Comparison of ENCODE assay signal across 8 mouse cellular contexts in the genomic region with DNA sequence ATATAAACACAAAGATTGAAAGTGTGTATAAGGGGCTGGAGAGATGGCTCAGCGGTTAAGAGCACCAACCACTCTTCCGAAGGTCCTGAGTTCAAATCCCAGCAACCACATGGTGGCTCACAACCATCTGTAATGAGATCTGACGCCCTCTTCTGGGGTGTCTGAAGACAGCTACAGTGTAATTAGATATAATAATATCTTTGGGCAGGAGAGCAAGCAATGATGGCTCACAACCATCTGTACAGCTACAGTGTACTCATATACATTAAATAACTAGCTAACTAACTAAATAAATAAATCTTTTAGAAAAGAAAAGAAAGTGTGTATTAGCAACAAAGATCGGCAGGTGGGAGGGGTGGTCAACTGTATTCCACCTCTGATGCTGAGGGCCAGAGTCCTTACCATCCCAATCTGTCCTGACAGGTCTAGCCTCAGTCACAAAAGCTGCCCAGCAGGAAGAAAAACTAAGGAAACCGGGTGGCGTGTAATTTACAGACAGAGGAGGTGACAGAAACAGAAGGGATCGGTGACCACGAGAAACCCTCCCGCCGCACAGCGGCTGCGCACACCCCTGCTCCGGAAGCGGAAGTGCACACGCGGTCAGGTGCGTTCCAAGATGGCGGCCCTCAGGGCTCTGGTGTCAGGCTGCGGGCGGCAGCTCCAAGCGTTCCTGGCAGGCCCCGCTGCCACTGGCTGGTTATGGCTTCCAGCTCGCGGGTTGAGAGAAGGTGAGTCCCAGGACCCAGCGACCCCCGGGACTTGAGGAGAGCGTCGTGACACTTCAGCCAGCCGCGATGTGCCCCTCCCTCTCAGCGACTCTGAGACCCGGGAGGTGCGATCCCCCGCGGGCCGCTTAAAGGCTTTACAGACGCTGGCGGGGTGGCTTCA. TPM values are rescaled to one million over a fixed set of nuclear protein-coding genes. Genes with fewer than 3 reads are reported as not detected.
DNase-seq lines count a peak whose midpoint lies in the region; ATAC-seq and TF ChIP-seq lines count a peak whose summit lies in the region.

A gene (plus strand): TSS at position 585 of the 888 bp plus-strand sequence.

- TF ChIP-seq POLR2A in CH12.LX (IDR thresholded peaks at IDR 0.05; ENCODE audit: low read depth, low read length): peak; percentile 98

- H3K27ac ChIP-seq in CH12.LX (ENCODE audit: insufficient read depth, low read depth): no peak within 1 kb of the TSS
- peak within 1 kb of the TSS; percentile 79 for H3K27ac ChIP-seq in forebrain, embryonic 12.5 days
- peak within 1 kb of the TSS; percentile 62 for H3K27ac ChIP-seq in heart, postnatal 0 days (ENCODE audit: low read depth)
- H3K27ac ChIP-seq in liver, postnatal 0 days (ENCODE audit: low read depth): peak within 1 kb of the TSS; percentile 37; the same call in 1 of the 2 replicates
- H3K27ac ChIP-seq in neural tube, embryonic 14.5 days (ENCODE audit: low read depth, low read length): peak within 1 kb of the TSS; percentile 75

- H3K4me3 ChIP-seq in CH12.LX (replicated peaks in 1 of 3; ENCODE audit: low read depth in 2 of 3, low read length in 2 of 3, poor library complexity in 1 of 3): peak within 1 kb of the TSS; percentile 61 to 84 (median 77)
- peak within 1 kb of the TSS; percentile 92 for H3K4me3 ChIP-seq in forebrain, embryonic 12.5 days (replicated peaks)
- H3K4me3 ChIP-seq in heart, postnatal 0 days (ENCODE audit: low read depth, low read length): peak within 1 kb of the TSS; percentile 89
- peak within 1 kb of the TSS; percentile 84 for H3K4me3 ChIP-seq in liver, postnatal 0 days (ENCODE audit: low read depth, low read length)
- peak within 1 kb of the TSS; percentile 61 for H3K4me3 ChIP-seq in neural tube, embryonic 14.5 days (ENCODE audit: low read depth, low read length)

- TF ChIP-seq EP300 in CH12.LX (IDR thresholded peaks at IDR 0.05; ENCODE audit: low read length): no peak
- 0 out of 2 replicates have a peak, but pooled peaks have one; percentile 58 for TF ChIP-seq EP300 in heart, postnatal 0 days (IDR thresholded peaks at IDR 0.05; ENCODE audit: low read depth)
- TF ChIP-seq EP300 in liver, postnatal 0 days (IDR thresholded peaks at IDR 0.05; ENCODE audit: low read depth): no peak

- H3K4me2 ChIP-seq in CH12.LX (ENCODE audit: insufficient read depth, low read depth, poor library complexity, severe bottlenecking): peak within 1 kb of the TSS; percentile 89
- peak within 1 kb of the TSS; percentile 89 for H3K4me2 ChIP-seq in forebrain, embryonic 12.5 days
- peak within 1 kb of the TSS; percentile 81 for H3K4me2 ChIP-seq in heart, postnatal 0 days (ENCODE audit: low read depth, low read length)
- peak within 1 kb of the TSS; percentile 97 for H3K4me2 ChIP-seq in liver, postnatal 0 days (ENCODE audit: low read depth, low read length)
- H3K4me2 ChIP-seq in neural tube, embryonic 14.5 days (ENCODE audit: low read depth, low read length): peak within 1 kb of the TSS; percentile 88

- dilution Hi-C loops in CH12.LX (cut with MboI; ENCODE audit: extremely low pct_ligation_motif_present, extremely low pct_unique_long_range_greater_than_20kb, low sequenced_read_pairs): no loop called here

- TF ChIP-seq CTCF in CH12.LX (conservative IDR thresholded peaks at IDR 0.05 in 1 of 2, IDR thresholded peaks at IDR 0.05 in 1 of 2; ENCODE audit: low read depth in 2 of 2, low read length in 2 of 2): peak in 1 of 2 experiments; percentile 25; a peak in 2 of 4 replicates
- TF ChIP-seq CTCF in heart, postnatal 0 days (IDR thresholded peaks at IDR 0.05; ENCODE audit: low read depth): no peak
- no peak for TF ChIP-seq CTCF in liver, postnatal 0 days (IDR thresholded peaks at IDR 0.05; ENCODE audit: low read depth)

- DNase-seq in CH12.LX (ENCODE audit: extremely low read depth): peak; percentile 84
- DNase-seq in c-Kit-positive CD71-positive TER-119-negative erythroid progenitor cells, embryonic 14.5 days (ENCODE audit: low read depth): peak; percentile 76
- DNase-seq in heart, postnatal 0 days (ENCODE audit: low spot score): peak; percentile 84
- DNase-seq in large intestine, adult 2 months (ENCODE audit: low read depth, low spot score): peak; percentile 64
- DNase-seq in liver, postnatal 0 days: peak; percentile 86
- peak; percentile 88 for DNase-seq in testis, postnatal 10 days (ENCODE audit: low spot score)

- in situ Hi-C loops in CH12.LX (cut with MboI; ENCODE audit: low pct_ligation_motif_present, low pct_unique_long_range_greater_than_20kb, low sequenced_read_pairs): loop anchor here (10.0 kb wide), 1 partner anchor 376 kb away; a partner anchor contains a TSS

- peak within 1 kb of the TSS; percentile 93 for H3K9ac ChIP-seq in CH12.LX (ENCODE audit: insufficient read depth, low read depth)
- H3K9ac ChIP-seq in forebrain, embryonic 12.5 days: peak within 1 kb of the TSS; percentile 82
- peak within 1 kb of the TSS; percentile 82 for H3K9ac ChIP-seq in heart, postnatal 0 days (replicated peaks; ENCODE audit: low read depth, low read length)
- peak within 1 kb of the TSS; percentile 67 for H3K9ac ChIP-seq in liver, postnatal 0 days (replicated peaks)
- peak within 1 kb of the TSS; percentile 70 for H3K9ac ChIP-seq in neural tube, embryonic 14.5 days (replicated peaks; ENCODE audit: low read depth, low read length)

- H3K9me3 ChIP-seq in CH12.LX (replicated peaks; ENCODE audit: low read length): no peaks in the 10 kb centered on the region
- H3K9me3 ChIP-seq in forebrain, embryonic 12.5 days: no peaks in the 10 kb centered on the region
- H3K9me3 ChIP-seq in heart, postnatal 0 days (replicated peaks; ENCODE audit: control insufficient read depth, low read length): no peaks in the 10 kb centered on the region
- H3K9me3 ChIP-seq in liver, postnatal 0 days (ENCODE audit: low read length): no peaks in the 10 kb centered on the region
- H3K9me3 ChIP-seq in neural tube, embryonic 14.5 days (ENCODE audit: control insufficient read depth, low read length): no peaks in the 10 kb centered on the region

- ATAC-seq in forebrain, embryonic 12.5 days (ENCODE audit: low FRiP score): peak; percentile 97
- ATAC-seq in heart, postnatal 0 days (ENCODE audit: insufficient read depth, low read depth): peak; percentile 96
- ATAC-seq in liver, postnatal 0 days: peak; percentile 98
- peak; percentile 98 for ATAC-seq in neural tube, embryonic 14.5 days (ENCODE audit: low read depth)

- WGBS in forebrain, embryonic 12.5 days: 6% methylated on average over 38 of the region's 38 CpGs
- 5% methylated on average over 38 of the region's 38 CpGs for WGBS in heart, postnatal 0 days
- WGBS in large intestine, adult 2 months: 5% methylated on average over 38 of the region's 38 CpGs
- WGBS in liver, postnatal 0 days (ENCODE audit: insufficient replicate concordance): 7% methylated on average over 38 of the region's 38 CpGs
- 7% methylated on average over 38 of the region's 38 CpGs for WGBS in neural tube, embryonic 14.5 days

- peaks cover 2 to 18% of the 10 kb centered on the region in 2 experiments; a peak in 2 of 4 replicates for H3K4me1 ChIP-seq in CH12.LX (ENCODE audit: control insufficient read depth in 1 of 2, insufficient read depth in 2 of 2)
- H3K4me1 ChIP-seq in forebrain, embryonic 12.5 days: peaks cover 12% of the 10 kb centered on the region
- H3K4me1 ChIP-seq in heart, postnatal 0 days (ENCODE audit: control insufficient read depth, insufficient read depth): peaks cover 8% of the 10 kb centered on the region
- peaks cover 15% of the 10 kb centered on the region for H3K4me1 ChIP-seq in liver, postnatal 0 days (ENCODE audit: insufficient read depth)
- H3K4me1 ChIP-seq in neural tube, embryonic 14.5 days (ENCODE audit: control insufficient read depth, insufficient read depth, low read length): peaks cover 6% of the 10 kb centered on the region

- peaks cover 19% of the 10 kb centered on the region for H3K27me3 ChIP-seq in CH12.LX (replicated peaks)
- H3K27me3 ChIP-seq in forebrain, embryonic 12.5 days: peaks cover 22% of the 10 kb centered on the region
- peaks cover 9% of the 10 kb centered on the region for H3K27me3 ChIP-seq in heart, postnatal 0 days (ENCODE audit: control insufficient read depth, insufficient read depth, low read length)
- H3K27me3 ChIP-seq in liver, postnatal 0 days (ENCODE audit: insufficient read depth, low read length): 0 out of 2 replicates have a peak, but pooled peaks cover 3% of the 10 kb centered on the region
- peaks cover 5% of the 10 kb centered on the region for H3K27me3 ChIP-seq in neural tube, embryonic 14.5 days (ENCODE audit: control insufficient read depth, insufficient read depth, low read length)

- H3K36me3 ChIP-seq in CH12.LX (replicated peaks in 1 of 2; ENCODE audit: control insufficient read depth in 1 of 2, insufficient read depth in 1 of 2, low read length in 1 of 2): peaks cover 8 to 29% of the 10 kb centered on the region in 2 experiments
- 0 out of 2 replicates have a peak, but pooled peaks cover 5% of the 10 kb centered on the region for H3K36me3 ChIP-seq in forebrain, embryonic 12.5 days (replicated peaks)
- 0 out of 2 replicates have a peak, but pooled peaks cover 4% of the 10 kb centered on the region for H3K36me3 ChIP-seq in heart, postnatal 0 days (replicated peaks; ENCODE audit: control insufficient read depth, insufficient read depth, low read length)
- H3K36me3 ChIP-seq in liver, postnatal 0 days (replicated peaks; ENCODE audit: insufficient read depth, low read length): 0 out of 2 replicates have a peak, but pooled peaks cover 3% of the 10 kb centered on the region
- H3K36me3 ChIP-seq in neural tube, embryonic 14.5 days (ENCODE audit: control insufficient read depth, insufficient read depth, low read length): 0 out of 2 replicates have a peak, but pooled peaks cover 5% of the 10 kb centered on the region

- TF ChIP-seq RAD21 in CH12.LX (IDR thresholded peaks at IDR 0.05; ENCODE audit: low read depth, low read length): no peak

- peaks cover 11% of the 10 kb centered on the region for H3K79me2 ChIP-seq in CH12.LX (replicated peaks; ENCODE audit: control insufficient read depth, extremely low read depth, insufficient read depth, poor library complexity, severe bottlenecking)

TF ChIP-seq in CH12.LX, 34 proteins besides CTCF, POLR2A, EP300 and RAD21 (continues in another document):
- TF ChIP-seq SMC3 (IDR thresholded peaks at IDR 0.05; ENCODE audit: low read depth, low read length): no peak
- 0 out of 2 replicates have a peak, but pooled peaks have one; percentile 21 for TF ChIP-seq E2F4 (IDR thresholded peaks at IDR 0.05; ENCODE audit: insufficient replicate concordance, low read depth, low read length)
- no peak for TF ChIP-seq JUND (conservative IDR thresholded peaks at IDR 0.05; ENCODE audit: low read depth, low read length)

RNA-seq across cellular contexts. Expression of the gene that starts here (rescaled TPM):
- total RNA-seq in CH12.LX (2012; rRNA removed): 126 and 151 TPM in 2 replicates
- 78.1 and 85.4 TPM in 2 replicates for total RNA-seq in CH12.LX (2014; rRNA removed)
- 127 and 137 TPM in 2 replicates for polyA plus RNA-seq in CH12.LX (2012; ENCODE audit: insufficient read length, low read depth)
- 117 and 121 TPM in 2 replicates for polyA plus RNA-seq in forebrain, embryonic 12.5 days (2016; fragmentation: Nextera tagmentation; extraction: Ambion mirVana)
- 76.6 and 86.5 TPM in 2 replicates for total RNA-seq in heart, postnatal 0 days (2014; rRNA removed; ENCODE audit: low replicate concordance)
- polyA plus RNA-seq in heart, postnatal 0 days (2015; fragmentation: Nextera tagmentation; extraction: Ambion mirVana): 169 and 174 TPM in 2 replicates
- polyA plus RNA-seq in large intestine, adult 2 months (2012; rRNA removed): 46.9 and 47.4 TPM in 2 replicates
- polyA plus RNA-seq in liver, postnatal 0 days (2015; fragmentation: Nextera tagmentation; extraction: Ambion mirVana): 52.0 and 55.6 TPM in 2 replicates
- 143 and 152 TPM in 2 replicates for polyA plus RNA-seq in neural tube, embryonic 14.5 days (2014; fragmentation: Nextera tagmentation; extraction: Ambion mirVana)
